ENCODE assay signal across 16 mouse cellular contexts in genomic region chr12:17069161-17069560, GRCm38 (mm10). TPM values are rescaled to one million over a fixed set of nuclear protein-coding genes. Genes with fewer than 3 reads are reported as not detected.
"Had no signal": no experiment of that assay in that cellular context is flagged by ENCODE, and none has a peak within 500 bp of the region (broad histone marks: within the 10 kb centered on the region; RNA-seq: fewer than 3 reads in every experiment).

No protein-coding gene starts in this region.

- H3K4me3 ChIP-seq: lung, embryonic 15.5 days; megakaryocyte, embryonic 14.5 days; midbrain, embryonic 13.5 days; midbrain, embryonic 15.5 days; neural tube, embryonic 12.5 days; stomach, embryonic 15.5 days had no signal

- H3K27me3 ChIP-seq: lung, embryonic 15.5 days; midbrain, embryonic 13.5 days; midbrain, embryonic 15.5 days; neural tube, embryonic 12.5 days; stomach, embryonic 15.5 days had no signal

- H3K4me2 ChIP-seq: lung, embryonic 15.5 days; midbrain, embryonic 11.5 days; midbrain, embryonic 13.5 days; midbrain, embryonic 15.5 days; neural tube, embryonic 12.5 days; stomach, embryonic 15.5 days had no signal

- H3K27ac ChIP-seq: lung, embryonic 15.5 days; macrophage; midbrain, embryonic 13.5 days; midbrain, embryonic 15.5 days; neural tube, embryonic 12.5 days; stomach, embryonic 15.5 days; stomach, postnatal 0 days had no signal

- H3K9me3 ChIP-seq: lung, embryonic 15.5 days; midbrain, embryonic 13.5 days; midbrain, embryonic 15.5 days; neural tube, embryonic 12.5 days; stomach, embryonic 15.5 days had no signal

- H3K4me1 ChIP-seq: lung, embryonic 15.5 days; megakaryocyte, embryonic 14.5 days; stomach, embryonic 15.5 days had no signal

- ATAC-seq: lung, postnatal 0 days had no signal

- DNase-seq: lung, postnatal 14 days; lung, postnatal 36 days; thymus, adult 2 months; thymus, postnatal 25 days; thymus, postnatal 4 days had no signal

- H3K9ac ChIP-seq: lung, embryonic 15.5 days; midbrain, embryonic 13.5 days; midbrain, embryonic 15.5 days; neural tube, embryonic 12.5 days; stomach, embryonic 15.5 days had no signal

- H3K36me3 ChIP-seq: lung, embryonic 15.5 days; midbrain, embryonic 13.5 days; midbrain, embryonic 15.5 days; neural tube, embryonic 12.5 days; stomach, embryonic 15.5 days had no signal

RNA-seq across cellular contexts. Expression of gene 2410004P03Rik, which starts 57.6 kb away (rescaled TPM):
- total RNA-seq: monocyte, adult 5-6 weeks had no signal
